Mouse (Mus musculus) ES-E14 (cell line): ENCODE measurements around the gene 4921536K21Rik.

Experiments used
- CHD2 ChIP-seq: IDR thresholded peaks from 2 replicates; pipeline ENCODE4 v1.6.1; 2014; ENCODE audit warnings: mild to moderate bottlenecking, low read depth, low read length, inconsistent platforms
- MAFK ChIP-seq: IDR thresholded peaks from 2 replicates; pipeline ENCODE4 v1.6.1; 2014; ENCODE audit warnings: mild to moderate bottlenecking, low read depth, low read length, inconsistent platforms; ENCODE audit not compliant: insufficient read depth
- ZC3H11A ChIP-seq: IDR thresholded peaks from 2 replicates; pipeline ENCODE4 v1.6.1; 2012; ENCODE audit warnings: low read depth, mild to moderate bottlenecking, inconsistent platforms, low read length, borderline replicate concordance
- ZNF384 ChIP-seq: IDR thresholded peaks from 2 replicates; pipeline ENCODE4 v1.6.1; 2012; ENCODE audit warnings: low read depth, low read length, inconsistent platforms

DNA sequence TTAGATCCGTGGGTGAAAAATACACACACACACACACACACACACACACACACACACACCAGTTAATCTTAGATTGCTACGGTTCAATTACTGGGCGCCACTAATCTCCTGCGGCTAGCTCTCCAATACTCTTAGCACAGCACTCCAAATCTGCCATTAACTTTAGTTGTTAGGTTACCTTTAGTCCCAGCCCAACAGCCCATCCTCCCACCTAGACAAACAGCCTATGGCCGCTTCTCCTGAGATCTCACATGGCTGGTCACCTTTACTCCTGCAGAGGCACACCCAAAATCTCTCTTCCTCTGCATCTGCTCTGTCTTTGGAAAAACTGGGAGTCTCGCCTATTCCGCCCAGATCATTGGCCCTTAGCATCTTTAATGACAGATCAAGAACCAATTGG is 46.5 kb upstream of the 4921536K21Rik start:
- TF ChIP-seq MAFK: no peak
- TF ChIP-seq CHD2: no peak
- no peak for TF ChIP-seq ZNF384
- TF ChIP-seq ZC3H11A: no peak
